Comparison of ENCODE assay signal across 8 mouse cellular contexts in genomic region chr7:35628496-35628895, GRCm38 (mm10). TPM values are rescaled to one million over a fixed set of nuclear protein-coding genes. Genes with fewer than 3 reads are reported as not detected.
DNase-seq lines count a peak whose midpoint lies in the region.

No protein-coding gene starts in this region.

- DNase-seq in gastrocnemius, postnatal 10 days: peak; percentile 22
- DNase-seq in gastrocnemius, postnatal 25 days: no peak
- peak; percentile 42 for DNase-seq in right cerebral cortex, postnatal 14 days
- DNase-seq in right cerebral cortex, postnatal 36 days (ENCODE audit: low spot score in 2 of 2): no peak
- DNase-seq in c-Kit-positive CD71-positive TER-119-positive erythroid progenitor cells, embryonic 14.5 days (ENCODE audit: low spot score): peak; percentile 58
- peak; percentile 29 for DNase-seq in lung, postnatal 14 days
- DNase-seq in urinary bladder, postnatal 10 days (ENCODE audit: low spot score): no peak
- no peak for DNase-seq in left cerebral cortex, adult 18-20 months (ENCODE audit: low spot score in 2 of 2)

RNA-seq across cellular contexts. Expression of gene Pdcd5, which starts 18.8 kb away (rescaled TPM):
- total RNA-seq in gastrocnemius, postnatal 10 days (2021): 100 to 1,000 TPM; 133 to 141 TPM
- total RNA-seq in gastrocnemius, postnatal 25 days (2021): 100 to 1,000 TPM; 110 to 118 TPM
- 10 to 100 TPM; 65.5 to 67.8 TPM for total RNA-seq in left cerebral cortex, adult 18-20 months (2021)

RNA-seq across cellular contexts. Expression of gene Ankrd27, which starts 42.5 kb away (rescaled TPM):
- 10 to 100 TPM; 13.3 to 19.1 TPM for total RNA-seq in gastrocnemius, postnatal 10 days (2021)
- 10 to 100 TPM in 1 of 2 experiments, 1 to 10 TPM in 1; 7.9 to 11.1 TPM for total RNA-seq in gastrocnemius, postnatal 25 days (2021)
- 10 to 100 TPM; 39.8 to 44.5 TPM for total RNA-seq in left cerebral cortex, adult 18-20 months (2021)

RNA-seq across cellular contexts. Expression of gene Rgs9bp, which starts 43.1 kb away (rescaled TPM):
- total RNA-seq in gastrocnemius, postnatal 10 days (2021): under 1 TPM; 0.07 to 0.18 TPM
- under 1 TPM; 0.05 to 0.43 TPM for total RNA-seq in gastrocnemius, postnatal 25 days (2021)
- under 1 TPM; 0.58 to 0.68 TPM for total RNA-seq in left cerebral cortex, adult 18-20 months (2021)

Comparison
In these comparisons a context has a peak if more than half of its experiments do, and no peak if none do; other contexts are left out.
1. DNase-seq: peak in gastrocnemius, postnatal 10 days (single experiment), right cerebral cortex, postnatal 14 days (single experiment), c-Kit-positive CD71-positive TER-119-positive erythroid progenitor cells, embryonic 14.5 days (single experiment) and lung, postnatal 14 days (single experiment); none in gastrocnemius, postnatal 25 days (single experiment), right cerebral cortex, postnatal 36 days (0 of 2), urinary bladder, postnatal 10 days (single experiment) and left cerebral cortex, adult 18-20 months (0 of 2).